Mouse (Mus musculus) embryonic facial prominence, embryonic 14.5 days (tissue): ENCODE data around the gene Zfpm1. TPM values are rescaled to one million over a fixed set of nuclear protein-coding genes. Genes with fewer than 3 reads are reported as not detected.

Experiments used
- ATAC-seq: fragments of 200-750 bp; cut with Nextera tagmentation; 2 replicates; pipeline ENCODE4 v1.8.0; 2017; ENCODE audit warnings: low read depth, moderate number of reproducible peaks, moderate TSS enrichment
- DNase-seq: peaks from one replicate; pipeline ENCODE4 v3.0.0-alpha.2; 2015; ENCODE audit warnings: low spot score
- H3K27ac ChIP-seq: fragments of 300-500 bp; sonication (generic); replicated peaks from 2 replicates; pipeline ENCODE4 v1.5.1; 2014; ENCODE audit warnings: low read depth, mild to moderate bottlenecking, low read length, moderate library complexity
- H3K27me3 ChIP-seq: fragments of 300-500 bp; sonication (generic); replicated peaks from 2 replicates; pipeline ENCODE4 v1.6.1; 2014; ENCODE audit warnings: low read length; ENCODE audit not compliant: control insufficient read depth, insufficient read depth
- H3K36me3 ChIP-seq: fragments of 300-500 bp; sonication (generic); 2 replicates; pipeline ENCODE4 v1.6.1; 2014; ENCODE audit warnings: low read length, mixed read lengths; ENCODE audit not compliant: control insufficient read depth, insufficient read depth
- H3K4me1 ChIP-seq: fragments of 300-500 bp; sonication (generic); 2 replicates; pipeline ENCODE4 v1.6.1; 2014; ENCODE audit warnings: antibody characterized with exemption, low read length; ENCODE audit not compliant: control insufficient read depth, insufficient read depth
- H3K4me2 ChIP-seq: fragments of 300-500 bp; sonication (generic); 2 replicates; pipeline ENCODE4 v1.6.1; 2014; ENCODE audit warnings: low read depth, mild to moderate bottlenecking, low read length, moderate library complexity, mixed read lengths
- H3K4me3 ChIP-seq: fragments of 300-500 bp; sonication (generic); 2 replicates; pipeline ENCODE4 v1.5.1; 2014; ENCODE audit warnings: low read depth, mild to moderate bottlenecking, low read length
- H3K9ac ChIP-seq: fragments of 300-500 bp; sonication (generic); 2 replicates; pipeline ENCODE4 v1.6.1; 2014; ENCODE audit warnings: low read depth, mild to moderate bottlenecking, low read length, moderate library complexity, mixed read lengths
- H3K9me3 ChIP-seq: fragments of 300-500 bp; sonication (generic); 2 replicates; pipeline ENCODE4 v1.6.1; 2016; ENCODE audit warnings: low read length; ENCODE audit not compliant: control insufficient read depth
- WGBS: fragments of 180-500 bp; shearing (Covaris S2); extraction: QIAGEN DNeasy Blood & Tissue Kit; methylation state at CpG from one replicate; pipeline ENCODE4 v1.1.7; 2014; 5-methylcytosine and 5-hydroxymethylcytosine counted together
- polyA plus RNA-seq: library from polyadenylated mRNA; unstranded; fragments of >200 nt; fragmentation: Nextera tagmentation; extraction: Ambion mirVana; gene quantifications from 2 replicates; pipeline ENCODE4 v1.2.1, GENCODE M21; 2014

The Zfpm1 gene
- 1.7 and 1.9 TPM in 2 replicates for polyA plus RNA-seq

DNA sequence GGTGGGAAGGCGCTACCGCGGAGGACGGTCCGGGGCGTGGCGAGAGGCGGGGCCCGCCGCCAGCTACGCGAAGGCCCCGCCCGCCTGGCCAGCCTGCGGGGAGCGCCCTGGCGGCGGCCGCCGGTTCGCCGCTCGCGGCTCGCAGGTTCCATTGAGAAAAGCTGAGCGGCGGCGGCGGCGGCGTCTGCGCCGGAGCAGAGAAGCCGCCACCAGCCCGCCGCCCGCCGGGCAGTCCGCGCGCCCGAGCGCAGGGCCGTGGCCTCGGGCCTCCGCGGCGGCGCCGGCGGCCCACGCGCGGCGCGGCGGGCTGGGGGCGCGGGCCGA is at the start of gene Zfpm1:
Zfpm1 (plus strand) TSS at position 107 of the 324 bp plus-strand sequence.
- peak within 1 kb of the TSS; percentile 76 for H3K9ac ChIP-seq
- no CpG with 5 or more reads among the region's 60 CpGs for WGBS
- peaks cover 27% of the 10 kb centered on the region for H3K4me1 ChIP-seq
- H3K4me2 ChIP-seq: peak within 1 kb of the TSS; percentile 99
- DNase-seq (no peak), ATAC-seq (no peak)
- H3K36me3 ChIP-seq: no peaks in the 10 kb centered on the region
- peak within 1 kb of the TSS; percentile 63; the same call in 1 of the 2 replicates for H3K27ac ChIP-seq
- H3K9me3 ChIP-seq: no peaks in the 10 kb centered on the region
- H3K27me3 ChIP-seq: peaks cover 24% of the 10 kb centered on the region
- H3K4me3 ChIP-seq: peak within 1 kb of the TSS; percentile 71

DNA sequence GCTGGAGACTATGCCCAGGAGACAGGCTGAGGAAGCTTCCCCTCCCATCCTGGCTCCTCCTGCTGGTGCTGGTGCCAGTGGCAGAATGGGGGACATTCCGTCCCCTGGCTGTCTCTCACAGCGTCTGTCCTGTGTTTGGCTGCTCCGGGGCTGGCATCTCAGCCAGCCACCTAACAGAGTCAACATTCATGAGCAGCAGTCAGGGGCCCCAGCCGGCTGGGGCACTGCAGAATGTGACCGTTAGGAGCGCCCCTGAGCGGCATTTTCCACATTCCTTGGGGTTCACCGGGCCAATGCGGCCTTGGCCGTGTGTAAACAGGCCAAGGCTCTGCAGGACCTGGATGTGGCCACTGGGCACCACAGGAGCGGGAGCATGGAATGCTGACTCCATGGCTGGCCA is 47.9 kb upstream of the Zfpm1 start:
- Histone ChIP-seq H3K4me2 (no peak overlapping the region), H3K36me3 (no peaks in the 10 kb centered on the region), H3K9me3 (no peaks in the 10 kb centered on the region), H3K27me3 (peaks cover 8% of the 10 kb centered on the region), H3K27ac (no peak overlapping the region), H3K9ac (no peak overlapping the region), H3K4me1 (peaks cover 4% of the 10 kb centered on the region; the same call in 1 of the 2 replicates), H3K4me3 (no peak overlapping the region)
- ATAC-seq (peak; percentile 17; the same call in 1 of the 2 replicates), DNase-seq (peak; percentile 33)
- WGBS: 17% methylated on average over 11 of the region's 11 CpGs

DNA sequence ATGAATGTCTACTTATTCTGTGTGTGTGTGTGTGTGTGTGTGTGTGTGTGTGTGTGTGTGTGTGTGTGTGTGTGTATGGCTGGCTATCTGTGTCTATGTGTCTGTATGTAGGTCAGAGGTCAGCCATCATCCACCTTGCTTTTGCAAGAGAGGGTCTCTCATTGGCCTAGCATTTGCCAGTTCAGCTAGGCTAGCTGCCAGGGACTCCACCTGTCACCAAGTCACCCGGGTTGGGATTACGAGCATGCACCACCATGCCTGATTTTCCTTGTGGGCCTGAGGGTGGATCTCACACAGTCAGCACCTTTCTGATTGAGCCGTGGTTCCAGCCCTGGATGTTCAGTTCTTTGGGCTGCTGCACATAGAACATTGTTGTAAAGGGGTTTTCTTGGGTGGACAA is 45.4 kb upstream of the Zfpm1 start:
- no peaks in the 10 kb centered on the region for H3K9me3 ChIP-seq
- H3K36me3 ChIP-seq: no peaks in the 10 kb centered on the region
- H3K27me3 ChIP-seq: no peaks in the 10 kb centered on the region; the same call in 1 of the 2 replicates
- no peak overlapping the region for H3K9ac ChIP-seq
- no peaks in the 10 kb centered on the region for H3K4me1 ChIP-seq
- H3K4me3 ChIP-seq: no peak overlapping the region
- WGBS: 85% methylated on average over 3 of the region's 3 CpGs
- ATAC-seq (no peak), DNase-seq (no peak)
- H3K27ac ChIP-seq: no peak overlapping the region
- H3K4me2 ChIP-seq: no peak overlapping the region

DNA sequence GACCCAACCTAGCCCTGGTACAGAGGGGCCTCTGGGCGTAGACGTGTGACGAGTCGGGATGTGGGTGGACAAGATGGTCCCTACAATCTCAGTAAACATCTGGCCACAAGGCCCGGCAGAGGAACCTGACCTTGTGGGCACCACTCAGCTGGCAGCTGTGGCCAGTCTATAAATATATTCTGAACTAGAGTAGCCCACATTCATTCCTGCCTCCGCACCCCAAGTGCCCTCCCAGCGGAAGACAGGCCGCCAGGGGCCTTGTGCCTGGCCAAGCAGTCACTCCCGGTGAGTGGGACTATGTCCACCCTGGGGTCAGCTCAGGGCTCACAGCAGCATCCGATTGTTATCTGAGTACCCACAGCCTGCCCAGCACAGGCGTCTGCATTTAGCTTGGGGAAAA is 43.7 kb upstream of the Zfpm1 start:
- Histone ChIP-seq H3K36me3 (no peaks in the 10 kb centered on the region), H3K4me2 (no peak overlapping the region), H3K4me1 (no peaks in the 10 kb centered on the region), H3K9me3 (no peaks in the 10 kb centered on the region), H3K27ac (no peak overlapping the region), H3K4me3 (no peak overlapping the region), H3K27me3 (no peaks in the 10 kb centered on the region), H3K9ac (no peak overlapping the region)
- ATAC-seq: no peak
- WGBS: 85% methylated on average over 11 of the region's 11 CpGs
- DNase-seq: no peak

DNA sequence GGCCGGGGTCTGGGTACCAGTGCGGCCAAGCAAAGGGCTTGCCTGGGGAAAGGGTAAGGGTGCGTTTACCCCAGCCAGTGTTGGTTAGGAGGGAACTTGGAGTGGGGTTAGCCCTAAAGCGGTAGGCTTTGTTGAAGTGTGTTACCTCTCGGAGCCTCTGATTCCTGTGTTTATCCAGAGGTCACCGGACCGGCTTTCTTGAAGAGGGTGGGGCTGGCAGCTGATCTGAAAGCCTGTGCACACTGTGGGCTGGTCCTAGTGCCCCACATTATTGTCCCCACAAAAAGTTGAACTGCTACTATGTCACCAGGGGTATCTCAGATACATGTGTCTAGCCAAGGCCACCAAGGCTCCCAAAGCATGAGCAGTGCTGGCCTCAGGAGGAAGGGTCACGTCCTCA is 43.2 kb upstream of the Zfpm1 start:
- ATAC-seq: no peak
- Histone ChIP-seq H3K9ac (no peak overlapping the region), H3K36me3 (no peaks in the 10 kb centered on the region), H3K4me3 (no peak overlapping the region), H3K27ac (no peak overlapping the region), H3K27me3 (no peaks in the 10 kb centered on the region), H3K4me2 (no peak overlapping the region), H3K4me1 (no peaks in the 10 kb centered on the region), H3K9me3 (no peaks in the 10 kb centered on the region)
- WGBS: 56% methylated on average over 8 of the region's 8 CpGs
- no peak for DNase-seq

DNA sequence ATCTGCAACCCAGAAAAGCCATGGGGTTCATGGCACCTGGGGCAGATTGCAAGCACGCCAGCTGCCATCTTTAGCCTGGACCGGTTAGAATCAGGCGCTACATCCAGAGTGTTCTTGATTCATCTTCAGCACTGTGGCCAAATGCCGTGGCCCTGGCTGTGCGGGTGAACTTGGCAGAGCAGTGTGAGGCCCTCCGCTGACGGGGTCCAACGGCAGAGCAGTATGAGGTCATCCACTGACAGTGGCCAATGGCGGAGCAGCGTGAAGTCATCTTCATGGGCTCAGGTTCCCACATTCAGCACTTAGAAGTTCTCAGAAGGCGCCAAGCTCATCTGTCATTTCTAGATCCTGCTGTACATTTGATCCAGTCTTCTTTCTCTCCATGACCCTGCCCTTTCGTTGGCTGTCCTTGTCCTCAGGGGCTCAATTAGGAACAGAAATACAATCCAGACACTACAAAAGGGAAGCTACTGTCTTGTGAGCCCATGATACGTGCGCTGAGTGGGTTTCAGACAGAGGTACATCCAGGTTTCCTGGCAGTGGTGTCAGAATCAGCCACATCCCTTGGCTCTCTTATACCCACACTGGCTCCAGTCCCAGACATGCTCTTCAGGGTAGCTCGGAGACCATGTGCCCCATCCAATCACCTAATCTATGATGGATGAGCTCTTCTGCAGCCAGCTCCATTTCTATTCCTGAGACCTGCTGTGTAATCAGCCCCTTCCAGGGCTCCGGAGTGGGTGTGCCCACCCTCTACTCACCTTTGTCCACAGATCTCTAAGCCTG is 41.5 kb upstream of the Zfpm1 start:
- no peak for DNase-seq
- Histone ChIP-seq H3K4me2 (no peak overlapping the region), H3K27me3 (no peaks in the 10 kb centered on the region), H3K9me3 (no peaks in the 10 kb centered on the region), H3K27ac (no peak overlapping the region), H3K9ac (no peak overlapping the region), H3K36me3 (no peaks in the 10 kb centered on the region), H3K4me1 (no peaks in the 10 kb centered on the region), H3K4me3 (no peak overlapping the region)
- no peak for ATAC-seq
- 82% methylated on average over 16 of the region's 16 CpGs for WGBS

DNA sequence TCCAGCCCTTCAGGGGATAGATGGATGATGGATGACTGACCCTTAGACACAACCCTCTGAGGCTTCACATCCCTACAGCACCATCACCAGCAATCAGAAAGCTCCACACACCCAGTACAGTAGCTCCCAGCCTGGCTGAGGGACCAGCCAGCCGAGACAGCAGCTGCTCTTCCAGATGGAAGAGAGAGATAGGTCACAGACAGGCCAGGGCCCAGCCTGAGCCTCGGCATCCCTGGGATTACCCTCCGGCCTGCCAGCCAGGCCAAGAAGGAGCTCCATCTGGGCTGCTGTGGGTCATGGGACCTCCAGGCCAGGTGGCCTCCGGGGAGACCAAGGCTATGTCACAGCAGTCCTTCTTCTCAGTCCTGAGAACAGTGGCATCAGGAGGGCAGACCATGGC is 38.6 kb upstream of the Zfpm1 start:
- no peaks in the 10 kb centered on the region for H3K9me3 ChIP-seq
- H3K27me3 ChIP-seq: no peaks in the 10 kb centered on the region
- DNase-seq: no peak
- no peak overlapping the region for H3K4me3 ChIP-seq
- H3K4me2 ChIP-seq: no peak overlapping the region
- no peaks in the 10 kb centered on the region for H3K36me3 ChIP-seq
- H3K4me1 ChIP-seq: peaks cover 17% of the 10 kb centered on the region
- no peak overlapping the region for H3K27ac ChIP-seq
- no peak overlapping the region for H3K9ac ChIP-seq
- WGBS: 66% methylated on average over 4 of the region's 4 CpGs
- ATAC-seq: no peak

DNA sequence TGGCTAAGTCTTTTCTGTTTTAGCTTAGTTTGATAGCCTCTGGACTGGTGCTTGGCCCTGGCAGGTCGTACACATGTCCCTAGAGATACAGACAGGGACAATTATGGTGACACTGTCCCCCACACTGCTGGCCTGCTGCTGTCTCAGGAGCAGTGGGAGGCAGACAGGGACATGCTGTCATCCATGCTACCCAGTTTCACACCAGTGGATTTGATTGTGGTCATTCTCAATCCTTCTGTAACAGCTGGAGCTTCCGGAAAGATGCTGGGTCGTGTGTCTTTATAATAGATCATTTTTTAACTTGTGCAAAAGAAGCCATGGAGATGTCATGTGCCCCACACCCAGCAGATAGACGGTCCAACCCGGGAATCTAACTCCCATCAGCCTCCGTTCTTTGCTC is 36.8 kb upstream of the Zfpm1 start:
- Histone ChIP-seq H3K9ac (no peak overlapping the region), H3K4me3 (no peak overlapping the region), H3K36me3 (no peaks in the 10 kb centered on the region), H3K27me3 (no peaks in the 10 kb centered on the region), H3K27ac (no peak overlapping the region), H3K9me3 (no peaks in the 10 kb centered on the region), H3K4me1 (peaks cover 17% of the 10 kb centered on the region), H3K4me2 (no peak overlapping the region)
- no peak for ATAC-seq
- DNase-seq: no peak
- WGBS: 76% methylated on average over 6 of the region's 6 CpGs
